Mouse (Mus musculus) heart, embryonic 13.5 days (tissue): ENCODE data around the gene Arf3. TPM values are rescaled to one million over a fixed set of nuclear protein-coding genes. Genes with fewer than 3 reads are reported as not detected.

Experiments used
- ATAC-seq: fragments of 200-750 bp; cut with Nextera tagmentation; 2 replicates; pipeline ENCODE4 v1.8.0; 2017; ENCODE audit warnings: moderate TSS enrichment; ENCODE audit not compliant: insufficient number of reproducible peaks, low FRiP score, low TSS enrichment; ENCODE audit errors: extremely low read depth
- H3K27ac ChIP-seq: fragments of 300-500 bp; sonication (generic); replicated peaks from 2 replicates; pipeline ENCODE4 v1.5.1; 2015; ENCODE audit warnings: moderate library complexity, mild to moderate bottlenecking, inconsistent platforms
- H3K27me3 ChIP-seq: fragments of 300-500 bp; sonication (generic); replicated peaks from 2 replicates; pipeline ENCODE4 v1.6.1; 2015; ENCODE audit warnings: mild to moderate bottlenecking, inconsistent platforms
- H3K36me3 ChIP-seq: fragments of 300-500 bp; sonication (generic); 2 replicates; pipeline ENCODE4 v1.6.1; 2015; ENCODE audit warnings: mild to moderate bottlenecking, inconsistent platforms
- H3K4me1 ChIP-seq: fragments of 300-500 bp; sonication (generic); 2 replicates; pipeline ENCODE4 v1.6.1; 2015; ENCODE audit warnings: inconsistent platforms
- H3K4me2 ChIP-seq: fragments of 300-500 bp; sonication (generic); 2 replicates; pipeline ENCODE4 v1.6.1; 2015; ENCODE audit warnings: inconsistent platforms, mild to moderate bottlenecking, moderate library complexity
- H3K4me3 ChIP-seq: fragments of 300-500 bp; sonication (generic); 2 replicates; pipeline ENCODE4 v1.5.1; 2015; ENCODE audit warnings: moderate library complexity, mild to moderate bottlenecking, inconsistent platforms
- H3K9ac ChIP-seq: fragments of 300-500 bp; sonication (generic); 2 replicates; pipeline ENCODE4 v1.6.1; 2015; ENCODE audit warnings: inconsistent platforms, mild to moderate bottlenecking, moderate library complexity
- H3K9me3 ChIP-seq: fragments of 300-500 bp; sonication (generic); 2 replicates; pipeline ENCODE4 v1.6.1; 2016; ENCODE audit warnings: inconsistent platforms
- WGBS: fragments of 180-500 bp; shearing (Covaris S2); methylation state at CpG from one replicate; pipeline ENCODE4 v1.1.7; 2015; ENCODE audit warnings: mixed read lengths; 5-methylcytosine and 5-hydroxymethylcytosine counted together
- polyA plus RNA-seq: library from polyadenylated mRNA; unstranded; fragments of >200 nt; fragmentation: Nextera tagmentation; extraction: Ambion mirVana; gene quantifications from 2 replicates; pipeline ENCODE4 v1.2.1, GENCODE M21; 2015

Gene Arf3
- polyA plus RNA-seq, 1 experiment from 2014 or later = 31.2 TPM

DNA sequence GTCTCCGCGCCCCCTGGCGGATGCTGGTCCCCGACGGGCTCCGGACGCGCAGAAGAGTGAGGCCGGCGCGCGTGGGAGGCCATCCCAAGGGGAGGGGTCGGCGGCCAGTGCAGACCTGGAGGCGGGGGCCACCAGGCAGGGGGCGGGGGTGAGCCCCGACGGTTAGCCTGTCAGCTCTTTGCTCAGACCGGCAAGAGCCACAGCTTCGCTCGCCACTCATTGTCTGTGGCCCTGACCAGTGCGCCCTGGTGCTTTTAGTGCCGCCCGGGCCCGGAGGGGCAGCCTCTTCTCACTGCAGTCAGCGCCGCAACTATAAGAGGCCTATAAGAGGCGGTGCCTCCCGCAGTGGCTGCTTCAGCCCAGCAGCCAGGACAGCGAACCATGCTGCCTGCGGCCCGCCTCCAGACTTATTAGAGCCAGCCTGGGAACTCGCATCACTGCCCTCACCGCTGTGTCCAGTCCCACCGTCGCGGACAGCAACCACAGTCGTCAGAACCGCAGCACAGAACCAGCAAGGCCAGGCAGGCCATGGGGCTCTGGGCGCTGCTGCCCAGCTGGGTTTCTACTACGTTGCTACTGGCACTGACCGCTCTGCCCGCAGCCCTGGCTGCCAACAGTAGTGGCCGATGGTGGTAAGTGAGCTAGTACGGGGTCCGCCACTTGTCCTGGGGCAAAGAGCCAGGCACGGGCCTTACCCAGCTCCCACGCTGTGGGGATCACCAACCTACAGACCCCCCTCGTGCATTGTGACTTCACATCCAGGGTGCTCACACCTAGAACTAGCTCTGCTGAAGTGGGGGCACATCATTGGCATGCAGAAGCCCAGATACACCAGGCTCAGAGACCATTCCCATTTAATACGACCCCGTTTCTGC lies 26.9 kb upstream of the Arf3 start, which contains the start of gene Wnt1:
TSS of gene Wnt1 (plus strand) at position 197 of the 875 bp plus-strand sequence.
- ATAC-seq = peak; percentile 31; the same call in 1 of the 2 replicates
- H3K27me3 ChIP-seq = peaks cover 97% of the 10 kb centered on the region
- H3K27ac ChIP-seq = no peak within 1 kb of the TSS
- H3K9me3 ChIP-seq = 0 out of 2 replicates have a peak, but pooled peaks cover 5% of the 10 kb centered on the region
- peak within 1 kb of the TSS; percentile 63 for H3K4me2 ChIP-seq
- peaks cover 39% of the 10 kb centered on the region for H3K4me1 ChIP-seq
- H3K9ac ChIP-seq = no peak within 1 kb of the TSS
- WGBS = 3% methylated on average over 51 of the region's 51 CpGs
- peak within 1 kb of the TSS; percentile 42 for H3K4me3 ChIP-seq
- no peaks in the 10 kb centered on the region for H3K36me3 ChIP-seq

DNA sequence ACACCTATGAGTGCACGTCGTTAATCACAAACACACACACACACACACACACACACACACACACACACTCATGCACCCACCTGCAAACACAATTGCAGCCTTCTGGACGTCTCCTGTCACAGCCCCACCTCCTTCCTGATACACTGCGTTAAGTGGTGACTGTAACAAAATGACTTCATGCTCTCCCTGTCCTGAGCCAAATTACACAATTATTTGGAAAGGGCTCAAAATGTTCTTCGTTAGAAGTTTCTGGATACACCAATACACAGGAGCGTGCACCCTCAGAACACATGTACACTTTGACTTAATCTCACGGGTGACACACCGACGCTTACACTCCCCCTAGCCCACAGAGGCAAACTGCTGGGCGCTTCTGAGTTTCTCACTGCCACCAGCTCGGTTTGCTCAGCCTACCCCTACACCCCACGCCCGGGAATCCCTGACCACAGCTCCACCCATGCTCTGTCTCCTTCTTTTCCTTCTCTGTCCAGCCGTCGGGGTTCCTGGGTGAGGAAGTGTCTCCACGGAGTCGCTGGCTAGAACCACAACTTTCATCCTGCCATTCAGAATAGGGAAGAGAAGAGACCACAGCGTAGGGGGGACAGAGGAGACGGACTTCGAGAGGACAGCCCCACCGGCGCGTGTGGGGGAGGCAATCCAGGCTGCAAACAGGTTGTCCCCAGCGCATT lies 26.1 kb upstream of the Arf3 start:
- no peak for ATAC-seq

DNA sequence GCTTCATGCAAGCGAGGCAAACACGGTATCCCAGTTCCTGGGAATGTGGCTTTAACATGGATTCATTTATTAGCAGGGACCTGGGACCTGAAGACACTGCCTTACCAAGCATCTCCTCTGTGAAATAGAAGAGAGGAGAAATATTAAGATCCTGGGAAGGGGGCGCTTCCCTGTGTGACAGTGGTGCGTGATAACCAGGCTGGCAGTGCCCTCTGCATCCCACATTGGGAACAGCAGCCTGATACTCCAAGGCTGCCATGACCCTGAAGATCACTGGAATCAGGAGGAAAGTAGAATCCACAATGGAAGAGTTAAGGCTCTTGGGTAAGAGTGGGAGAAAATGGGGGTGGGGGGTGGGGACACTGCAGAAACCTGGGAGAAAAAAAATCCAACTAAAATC lies 24.9 kb upstream of the Arf3 start:
- Histone ChIP-seq H3K4me3 (no peak overlapping the region), H3K9me3 (0 out of 2 replicates have a peak, but pooled peaks cover 5% of the 10 kb centered on the region), H3K4me1 (peaks cover 33% of the 10 kb centered on the region), H3K27me3 (peaks cover 91% of the 10 kb centered on the region), H3K9ac (no peak overlapping the region), H3K27ac (no peak overlapping the region), H3K4me2 (no peak overlapping the region), H3K36me3 (no peaks in the 10 kb centered on the region)
- 36% methylated on average over 4 of the region's 4 CpGs for WGBS
- no peak for ATAC-seq

More for the DNA sequence above, 26.1 kb upstream of the Arf3 start:
- H3K27ac ChIP-seq = no peak overlapping the region
- peaks cover 95% of the 10 kb centered on the region for H3K27me3 ChIP-seq
- no peak overlapping the region for H3K9ac ChIP-seq
- 0 out of 2 replicates have a peak, but pooled peaks cover 5% of the 10 kb centered on the region for H3K9me3 ChIP-seq
- H3K4me3 ChIP-seq = peak overlapping the region; percentile 36
- peaks cover 39% of the 10 kb centered on the region for H3K4me1 ChIP-seq
- H3K4me2 ChIP-seq = peak overlapping the region; percentile 56
- no peaks in the 10 kb centered on the region for H3K36me3 ChIP-seq
- 13% methylated on average over 24 of the region's 24 CpGs for WGBS

DNA sequence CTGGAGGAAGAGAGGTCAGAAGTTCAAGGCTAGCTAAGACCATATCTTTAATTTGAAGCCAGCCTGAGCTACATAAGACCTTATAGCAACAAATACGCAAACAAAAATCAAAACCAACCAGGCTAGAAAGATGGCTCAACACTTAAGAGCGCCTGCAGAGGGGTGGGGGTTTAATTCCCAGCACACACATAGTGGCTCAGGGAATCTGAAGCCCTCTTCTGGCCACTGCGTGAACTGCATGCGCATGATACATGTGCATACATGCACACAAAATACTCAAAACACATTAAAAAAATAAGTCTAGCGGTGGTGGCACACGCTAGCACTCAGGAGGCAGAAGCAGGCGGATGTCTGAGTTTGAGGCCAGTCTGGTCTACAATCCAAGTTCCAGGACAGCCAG lies 22.7 kb upstream of the Arf3 start:
- Histone ChIP-seq H3K4me2 (no peak overlapping the region), H3K4me3 (no peak overlapping the region), H3K36me3 (no peaks in the 10 kb centered on the region), H3K27me3 (peaks cover 89% of the 10 kb centered on the region), H3K4me1 (peaks cover 11% of the 10 kb centered on the region), H3K9ac (no peak overlapping the region), H3K9me3 (0 out of 2 replicates have a peak, but pooled peaks cover 5% of the 10 kb centered on the region), H3K27ac (no peak overlapping the region)
- WGBS = 31% methylated on average over 7 of the region's 7 CpGs
- no peak for ATAC-seq

DNA sequence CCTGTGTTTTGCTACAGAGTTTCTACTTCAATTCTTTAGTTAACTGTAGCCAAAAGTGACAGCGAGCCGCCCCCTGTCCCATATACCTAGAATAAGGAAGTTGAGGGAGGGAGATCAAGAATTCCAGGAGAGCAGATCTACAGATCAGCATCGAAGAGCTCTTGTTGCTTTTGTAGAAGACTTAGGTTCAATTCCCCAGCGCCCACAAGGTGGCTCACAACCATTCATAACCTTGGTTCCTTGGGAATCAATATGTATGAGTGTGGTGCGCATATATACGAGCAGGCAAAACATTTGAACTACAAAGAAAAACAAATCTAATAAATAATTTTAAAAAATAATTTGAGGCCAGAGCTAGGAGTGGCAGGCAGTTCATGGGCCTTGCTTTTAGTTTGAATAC lies 18.2 kb upstream of the Arf3 start:
- Histone ChIP-seq H3K4me1 (peaks cover 32% of the 10 kb centered on the region), H3K9me3 (0 out of 2 replicates have a peak, but pooled peaks cover 5% of the 10 kb centered on the region), H3K4me3 (no peak overlapping the region), H3K4me2 (no peak overlapping the region), H3K36me3 (no peaks in the 10 kb centered on the region), H3K27ac (no peak overlapping the region), H3K27me3 (peaks cover 91% of the 10 kb centered on the region), H3K9ac (no peak overlapping the region)
- 32% methylated on average over 6 of the region's 6 CpGs for WGBS
- no peak for ATAC-seq

DNA sequence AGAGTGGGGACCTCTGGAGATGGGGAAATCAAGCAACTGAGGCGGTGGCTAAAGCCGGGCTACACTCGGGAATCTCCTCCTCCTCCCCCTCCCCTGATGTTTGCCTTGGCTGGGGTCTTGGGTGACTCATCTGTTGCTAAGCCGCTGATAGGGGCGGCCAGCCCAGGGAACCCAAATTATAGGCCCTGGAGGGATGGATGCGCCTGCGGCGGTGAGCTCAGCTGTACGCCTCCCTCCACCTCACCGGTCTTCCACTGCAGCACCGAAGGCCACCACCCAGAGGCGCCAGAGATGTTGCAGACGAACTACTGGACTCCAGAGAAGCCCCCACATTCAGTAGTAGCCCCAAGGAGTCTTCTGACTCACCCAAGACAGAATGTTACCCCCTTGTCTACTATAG lies 17.6 kb upstream of the Arf3 start:
- 0 out of 2 replicates have a peak overlapping the region, but pooled peaks have one; percentile 10 for H3K4me2 ChIP-seq

DNA sequence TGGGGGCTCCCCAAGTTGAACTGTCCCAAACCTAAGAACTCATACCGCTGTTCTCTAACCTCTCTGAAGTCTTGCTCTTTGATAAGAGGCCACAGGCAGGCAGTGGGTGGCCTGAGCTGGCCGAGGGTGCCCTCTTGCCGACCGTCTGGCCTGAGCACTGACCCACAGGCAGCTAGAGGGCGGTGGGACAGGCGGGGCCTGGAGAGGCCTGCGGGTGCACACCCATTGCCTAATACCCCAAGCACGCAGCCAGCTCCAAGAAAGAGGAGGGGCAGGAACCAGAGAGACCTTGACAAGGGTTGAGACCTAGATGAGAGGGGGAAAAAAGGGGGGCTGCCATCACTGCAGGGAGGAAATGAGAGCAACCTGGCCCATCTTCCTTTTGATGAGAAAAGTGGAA lies 17.1 kb upstream of the Arf3 start:
- H3K9me3 ChIP-seq = no peaks in the 10 kb centered on the region
- no peak for ATAC-seq
- WGBS = 5% methylated on average over 8 of the region's 8 CpGs
- H3K4me2 ChIP-seq = 0 out of 2 replicates have a peak overlapping the region, but pooled peaks have one; percentile 10
- no peak overlapping the region for H3K27ac ChIP-seq
- no peaks in the 10 kb centered on the region for H3K36me3 ChIP-seq
- no peak overlapping the region for H3K4me3 ChIP-seq
- H3K4me1 ChIP-seq = peaks cover 36% of the 10 kb centered on the region
- H3K9ac ChIP-seq = no peak overlapping the region
- H3K27me3 ChIP-seq = peaks cover 92% of the 10 kb centered on the region

More for the DNA sequence above, 17.6 kb upstream of the Arf3 start:
- no peaks in the 10 kb centered on the region for H3K36me3 ChIP-seq
- no peak overlapping the region for H3K9ac ChIP-seq
- no peak overlapping the region for H3K4me3 ChIP-seq
- H3K27me3 ChIP-seq = peaks cover 92% of the 10 kb centered on the region
- 10% methylated on average over 13 of the region's 13 CpGs for WGBS
- 0 out of 2 replicates have a peak, but pooled peaks have one; percentile 47 for ATAC-seq
- peaks cover 36% of the 10 kb centered on the region for H3K4me1 ChIP-seq
- 0 out of 2 replicates have a peak, but pooled peaks cover 1% of the 10 kb centered on the region for H3K9me3 ChIP-seq
- no peak overlapping the region for H3K27ac ChIP-seq

DNA sequence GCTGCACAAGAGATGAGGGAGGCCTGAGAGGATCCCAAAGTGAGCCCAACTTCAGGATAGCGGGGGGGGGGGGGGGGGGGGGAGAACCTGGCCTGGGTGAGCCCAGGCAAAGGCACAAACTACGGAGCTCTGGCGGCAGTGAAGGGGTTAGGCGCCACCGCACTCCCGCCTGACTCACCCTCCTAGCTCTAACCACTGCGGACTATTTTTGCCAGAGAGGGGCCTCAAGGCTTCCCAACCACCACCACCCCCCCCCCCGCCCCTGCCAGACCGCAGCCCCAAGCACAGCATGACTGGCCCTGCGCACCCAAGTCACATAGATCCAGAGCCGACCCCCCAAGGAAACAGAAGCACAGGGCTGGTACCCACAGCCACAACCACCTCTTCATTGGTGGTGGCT lies 15.8 kb upstream of the Arf3 start:
- ATAC-seq = no peak
- Histone ChIP-seq H3K36me3 (no peaks in the 10 kb centered on the region), H3K27me3 (peaks cover 94% of the 10 kb centered on the region), H3K4me1 (peaks cover 36% of the 10 kb centered on the region), H3K9me3 (no peaks in the 10 kb centered on the region), H3K9ac (no peak overlapping the region), H3K4me2 (peak overlapping the region; percentile 66), H3K27ac (no peak overlapping the region), H3K4me3 (peak overlapping the region; percentile 44)
- WGBS = 4% methylated on average over 11 of the region's 11 CpGs

DNA sequence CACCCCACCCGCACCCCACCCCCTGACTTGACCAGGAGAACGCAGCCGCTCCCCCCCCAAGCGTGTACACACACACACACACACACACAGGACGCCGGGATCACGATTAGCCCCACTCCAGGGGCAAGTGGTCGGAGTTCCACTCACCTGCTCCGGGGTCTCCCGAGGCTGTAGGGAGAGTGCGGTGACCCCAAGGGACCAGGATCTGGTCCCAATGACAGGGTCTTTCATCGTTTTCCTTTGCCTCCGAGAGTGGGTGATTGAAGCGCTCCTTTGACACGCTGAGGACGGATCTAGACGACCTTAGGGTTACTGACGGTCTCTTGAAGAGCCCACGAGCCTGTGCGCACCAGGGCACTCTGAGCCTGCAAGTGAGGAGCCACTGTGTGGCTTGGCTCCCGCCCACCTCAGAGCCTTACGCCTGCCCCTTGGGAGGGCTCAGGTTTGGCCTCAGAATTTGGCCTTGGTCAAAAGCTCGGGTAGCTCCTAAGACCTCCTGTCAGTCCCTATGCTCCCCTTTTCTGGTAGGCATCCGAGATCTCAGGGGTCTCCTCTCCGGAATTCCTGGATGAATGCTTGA lies 15.3 kb upstream of the Arf3 start:
- WGBS = 1% methylated on average over 25 of the region's 25 CpGs
- Histone ChIP-seq H3K36me3 (no peaks in the 10 kb centered on the region), H3K4me2 (peak overlapping the region; percentile 66), H3K9ac (peak overlapping the region; percentile 54), H3K27me3 (peaks cover 98% of the 10 kb centered on the region), H3K4me1 (peaks cover 36% of the 10 kb centered on the region), H3K4me3 (peak overlapping the region; percentile 44), H3K9me3 (no peaks in the 10 kb centered on the region), H3K27ac (no peak overlapping the region)
- no peak for ATAC-seq

DNA sequence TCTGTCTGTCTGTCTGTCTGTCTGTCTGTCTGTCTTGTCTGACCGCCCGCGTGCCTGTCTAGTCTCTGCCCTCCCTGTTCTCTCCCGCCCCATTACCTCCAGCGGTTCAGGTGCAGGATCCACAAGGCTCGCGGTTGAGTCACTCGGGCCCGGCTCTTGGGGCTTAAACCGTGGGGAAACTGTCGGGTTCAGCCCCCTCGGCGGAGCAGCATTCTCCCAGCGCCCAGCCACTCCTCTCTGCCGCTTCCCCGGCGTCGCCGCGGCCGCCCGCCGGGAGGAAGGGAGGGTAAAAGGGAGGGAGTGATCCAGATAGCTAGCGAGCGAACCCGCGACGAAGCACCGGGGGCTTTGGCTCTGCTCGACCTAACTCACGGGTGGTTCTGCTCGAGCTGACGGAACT lies 14.7 kb upstream of the Arf3 start, which contains the start of gene Wnt10b:
TSS of gene Wnt10b (minus strand) at position 389 of the 400 bp plus-strand sequence.
- H3K4me2 ChIP-seq = peak within 1 kb of the TSS; percentile 66
- H3K4me1 ChIP-seq = peaks cover 41% of the 10 kb centered on the region
- no peak within 1 kb of the TSS for H3K27ac ChIP-seq
- H3K4me3 ChIP-seq = peak within 1 kb of the TSS; percentile 44
- H3K9ac ChIP-seq = peak within 1 kb of the TSS; percentile 54
- WGBS = under 1% methylated on average over 33 of the region's 33 CpGs
- H3K27me3 ChIP-seq = peaks cover 99% of the 10 kb centered on the region
- no peak for ATAC-seq
- no peaks in the 10 kb centered on the region for H3K9me3 ChIP-seq
- H3K36me3 ChIP-seq = no peaks in the 10 kb centered on the region
